Mouse (Mus musculus) kidney, embryonic 14.5 days (tissue): Measurements from ENCODE around the gene Mrto4. TPM values are rescaled to one million over a fixed set of nuclear protein-coding genes. Genes with fewer than 3 reads are reported as not detected.

ENCODE experiments used
- ATAC-seq: fragments of 200-750 bp; cut with Nextera tagmentation; 2 replicates; pipeline ENCODE4 v1.8.0; 2017; ENCODE audit warnings: moderate number of reproducible peaks, mild to moderate bottlenecking, moderate TSS enrichment, moderate library complexity; ENCODE audit not compliant: low FRiP score, low TSS enrichment
- H3K27ac ChIP-seq: fragments of 300-500 bp; sonication (generic); 2 replicates; pipeline ENCODE4 v1.5.1; 2014; ENCODE audit warnings: low read depth, mild to moderate bottlenecking, low read length, moderate library complexity, mixed read lengths
- H3K27me3 ChIP-seq: fragments of 300-500 bp; sonication (generic); 2 replicates; pipeline ENCODE4 v1.6.1; 2014; ENCODE audit warnings: mild to moderate bottlenecking, low read length; ENCODE audit not compliant: control insufficient read depth, insufficient read depth
- H3K36me3 ChIP-seq: fragments of 300-500 bp; sonication (generic); 2 replicates; pipeline ENCODE4 v1.6.1; 2014; ENCODE audit warnings: low read length, mixed read lengths; ENCODE audit not compliant: control insufficient read depth, insufficient read depth
- H3K4me1 ChIP-seq: fragments of 300-500 bp; sonication (generic); 2 replicates; pipeline ENCODE4 v1.6.1; 2014; ENCODE audit warnings: low read length, mixed read lengths; ENCODE audit not compliant: control insufficient read depth, insufficient read depth
- H3K4me2 ChIP-seq: fragments of 300-500 bp; sonication (generic); replicated peaks from 2 replicates; pipeline ENCODE4 v1.6.1; 2014; ENCODE audit warnings: low read depth, mild to moderate bottlenecking, low read length
- H3K4me3 ChIP-seq: fragments of 300-500 bp; sonication (generic); 2 replicates; pipeline ENCODE4 v1.5.1; 2014; ENCODE audit warnings: mild to moderate bottlenecking, low read length
- H3K9ac ChIP-seq: fragments of 300-500 bp; sonication (generic); 2 replicates; pipeline ENCODE4 v1.6.1; 2014; ENCODE audit warnings: low read depth, mild to moderate bottlenecking, low read length, moderate library complexity
- H3K9me3 ChIP-seq: fragments of 300-500 bp; sonication (generic); 2 replicates; pipeline ENCODE4 v1.6.1; 2016; ENCODE audit warnings: low read length; ENCODE audit not compliant: control insufficient read depth
- WGBS: fragments of 180-500 bp; shearing (Covaris S2); extraction: QIAGEN DNeasy Blood & Tissue Kit; methylation state at CpG from one replicate; pipeline ENCODE4 v1.1.7; 2014; 5-methylcytosine and 5-hydroxymethylcytosine counted together
- polyA plus RNA-seq: library from polyadenylated mRNA; unstranded; fragments of >200 nt; fragmentation: Nextera tagmentation; extraction: Ambion mirVana; gene quantifications from 2 replicates; pipeline ENCODE4 v1.2.1, GENCODE M21; 2014

Gene Mrto4
- polyA plus RNA-seq, 1 experiment from 2014 or later: 143 TPM

GRCm38 (mm10) chr4:139330605-139331004 is 21.8 kb downstream of the Mrto4 start:
- Histone ChIP-seq H3K9ac (peak overlapping the region; percentile 2; the same call in 1 of the 2 replicates), H3K36me3 (no peaks in the 10 kb centered on the region), H3K27me3 (no peaks in the 10 kb centered on the region), H3K4me1 (no peaks in the 10 kb centered on the region), H3K9me3 (no peaks in the 10 kb centered on the region), H3K4me3 (peak overlapping the region; percentile 3; the same call in 1 of the 2 replicates), H3K4me2 (peak overlapping the region; percentile 33; the same call in 1 of the 2 replicates), H3K27ac (no peak overlapping the region)
- ATAC-seq: peak; percentile 92
- 8% methylated on average over 10 of the region's 10 CpGs for WGBS

DNA sequence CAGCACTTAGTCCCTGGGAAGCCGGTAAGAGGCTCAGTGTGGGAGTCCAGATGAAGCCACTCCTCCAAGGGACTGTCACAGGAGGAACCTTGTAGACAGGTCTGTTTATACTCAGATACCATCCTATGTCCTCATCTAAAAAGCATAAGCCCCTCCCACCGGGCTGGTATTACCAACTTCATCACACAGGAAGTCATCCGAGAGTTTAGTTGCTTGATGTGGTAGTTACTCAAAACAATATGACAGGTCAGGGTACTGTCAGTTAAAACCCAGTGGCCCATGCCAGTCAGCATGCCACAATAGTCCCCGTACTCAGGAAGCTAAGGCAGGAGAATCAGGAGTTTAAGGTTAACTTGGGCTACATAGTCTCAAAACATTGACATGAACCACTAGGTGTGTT is 32.6 kb downstream of the Mrto4 start:
- peaks cover 40% of the 10 kb centered on the region for H3K36me3 ChIP-seq
- 88% methylated on average over 4 of the region's 4 CpGs for WGBS
- no peak overlapping the region for H3K27ac ChIP-seq
- no peak for ATAC-seq
- no peak overlapping the region for H3K9ac ChIP-seq
- no peaks in the 10 kb centered on the region for H3K4me1 ChIP-seq
- no peak overlapping the region for H3K4me3 ChIP-seq
- no peaks in the 10 kb centered on the region for H3K9me3 ChIP-seq
- H3K27me3 ChIP-seq: no peaks in the 10 kb centered on the region
- H3K4me2 ChIP-seq: no peak overlapping the region

DNA sequence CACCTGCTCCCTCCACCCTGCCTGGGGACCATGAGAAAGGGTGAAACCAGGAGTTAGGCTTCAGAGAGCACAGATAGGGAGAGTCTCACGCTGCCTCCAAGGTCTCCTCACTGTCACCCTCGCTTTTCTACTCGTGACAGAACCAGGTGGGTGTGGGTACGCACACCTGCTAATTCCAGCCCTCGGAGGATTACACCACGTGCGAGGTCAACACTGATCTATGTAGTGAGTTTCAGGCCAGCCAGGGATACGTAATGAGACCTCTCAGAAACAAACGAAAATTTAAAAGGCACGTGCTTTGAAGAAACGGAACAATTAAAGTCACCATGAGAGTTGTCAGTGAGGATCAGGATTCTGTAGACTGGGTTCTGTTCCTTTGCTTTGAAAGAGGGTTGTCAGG is 33.9 kb downstream of the Mrto4 start:
- Histone ChIP-seq H3K4me3 (no peak overlapping the region), H3K9me3 (no peaks in the 10 kb centered on the region), H3K36me3 (peaks cover 50% of the 10 kb centered on the region), H3K4me2 (no peak overlapping the region), H3K27ac (no peak overlapping the region), H3K4me1 (no peaks in the 10 kb centered on the region), H3K9ac (no peak overlapping the region), H3K27me3 (no peaks in the 10 kb centered on the region)
- 92% methylated on average over 11 of the region's 11 CpGs for WGBS
- no peak for ATAC-seq

GRCm38 (mm10) chr4:139312632-139313031 is 39.7 kb downstream of the Mrto4 start:
- no peak for ATAC-seq
- no peak overlapping the region for H3K27ac ChIP-seq
- H3K4me3 ChIP-seq: no peak overlapping the region
- H3K27me3 ChIP-seq: no peaks in the 10 kb centered on the region
- peaks cover 13% of the 10 kb centered on the region for H3K4me1 ChIP-seq
- WGBS: 69% methylated on average over 4 of the region's 4 CpGs
- H3K9ac ChIP-seq: no peak overlapping the region
- H3K36me3 ChIP-seq: peaks cover 33% of the 10 kb centered on the region
- H3K9me3 ChIP-seq: no peaks in the 10 kb centered on the region
- no peak overlapping the region; the same call in 1 of the 2 replicates for H3K4me2 ChIP-seq

- H3K4me2 ChIP-seq: peak overlapping the region; percentile 95
- H3K36me3 ChIP-seq: peaks cover 25% of the 10 kb centered on the region
- peak overlapping the region; percentile 81 for H3K9ac ChIP-seq
- no peak overlapping the region; the same call in 1 of the 2 replicates for H3K27ac ChIP-seq
- peak overlapping the region; percentile 83 for H3K4me3 ChIP-seq
- no peaks in the 10 kb centered on the region for H3K9me3 ChIP-seq
- H3K27me3 ChIP-seq: no peaks in the 10 kb centered on the region
- 14% methylated on average over 14 of the region's 14 CpGs for WGBS
- ATAC-seq: no peak
- H3K4me1 ChIP-seq: peaks cover 13% of the 10 kb centered on the region
Observed at GRCm38 (mm10) chr4:139311707-139312106, 40.7 kb downstream of the Mrto4 start.

- Histone ChIP-seq H3K9me3 (no peaks in the 10 kb centered on the region), H3K27me3 (no peaks in the 10 kb centered on the region), H3K4me3 (peak overlapping the region; percentile 83), H3K9ac (peak overlapping the region; percentile 81), H3K4me1 (peaks cover 13% of the 10 kb centered on the region), H3K27ac (peak overlapping the region; percentile 76), H3K36me3 (peaks cover 21% of the 10 kb centered on the region), H3K4me2 (peak overlapping the region; percentile 95)
- ATAC-seq: peak; percentile 71
- WGBS: under 1% methylated on average over 53 of the region's 53 CpGs
Observed at GRCm38 (mm10) chr4:139310899-139311701, 41.3 kb downstream of the Mrto4 start.

DNA sequence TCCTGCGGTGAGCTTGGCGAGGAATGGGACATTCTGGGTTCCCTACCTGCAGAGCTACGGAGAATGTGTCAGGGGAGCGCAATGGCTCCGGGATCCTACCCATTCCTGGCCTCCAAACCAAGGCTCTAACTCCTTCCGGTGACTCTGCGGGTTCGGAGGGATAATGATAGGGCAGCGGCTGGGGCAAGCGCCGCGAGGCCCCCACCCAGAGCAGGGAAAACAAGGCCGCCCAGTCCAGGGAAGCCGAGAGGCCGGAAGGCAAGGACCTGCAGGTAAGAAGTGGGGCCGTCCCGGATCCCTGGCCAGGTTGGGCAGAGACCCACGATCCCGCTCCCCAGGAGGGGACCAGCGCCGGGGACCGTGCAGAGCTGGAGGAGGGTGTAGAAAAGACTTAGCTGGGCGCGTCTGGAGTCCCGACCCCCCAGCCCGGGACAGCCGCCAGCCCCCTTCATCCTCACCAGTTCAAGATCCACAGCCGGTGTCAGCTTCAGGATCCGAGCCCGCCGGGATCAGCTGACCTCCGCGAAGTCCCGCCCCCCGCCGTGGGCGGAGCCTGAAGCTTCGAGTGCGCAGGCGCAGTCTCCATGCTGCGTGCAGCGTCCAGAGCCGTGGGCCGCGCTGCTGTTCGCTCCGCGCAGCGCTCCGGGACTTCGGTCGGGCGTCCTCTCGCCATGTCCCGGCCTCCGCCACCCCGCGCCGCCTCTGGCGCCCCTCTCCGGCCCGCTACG is 42.0 kb downstream of the Mrto4 start, which contains the start of the genes Pqlc2 and Akr7a5:
Pqlc2 (minus strand) TSS at position 538 of the 728 bp plus-strand sequence.
Akr7a5 (plus strand) TSS at position 574 of the 728 bp plus-strand sequence.
- ATAC-seq: peak; percentile 88
- no peaks in the 10 kb centered on the region for H3K9me3 ChIP-seq
- peak within 1 kb of the TSS; percentile 83 for H3K4me3 ChIP-seq
- H3K27ac ChIP-seq: peak within 1 kb of the TSS; percentile 76
- H3K4me2 ChIP-seq: peak within 1 kb of the TSS; percentile 95
- under 1% methylated on average over 62 of the region's 63 CpGs for WGBS
- H3K27me3 ChIP-seq: no peaks in the 10 kb centered on the region
- peak within 1 kb of the TSS; percentile 81 for H3K9ac ChIP-seq
- H3K36me3 ChIP-seq: peaks cover 16% of the 10 kb centered on the region
- peaks cover 13% of the 10 kb centered on the region for H3K4me1 ChIP-seq

- Histone ChIP-seq H3K27ac (no peak overlapping the region), H3K4me3 (peak overlapping the region; percentile 83), H3K4me1 (peaks cover 13% of the 10 kb centered on the region), H3K4me2 (peak overlapping the region; percentile 95), H3K27me3 (no peaks in the 10 kb centered on the region), H3K9me3 (no peaks in the 10 kb centered on the region), H3K9ac (peak overlapping the region; percentile 81; the same call in 1 of the 2 replicates), H3K36me3 (peaks cover 9% of the 10 kb centered on the region)
- no peak for ATAC-seq
- WGBS: 16% methylated on average over 6 of the region's 6 CpGs
Observed at GRCm38 (mm10) chr4:139309651-139310050, 42.7 kb downstream of the Mrto4 start.
